Mouse (Mus musculus): ENCODE results near the gene Ccdc144b.

DNA sequence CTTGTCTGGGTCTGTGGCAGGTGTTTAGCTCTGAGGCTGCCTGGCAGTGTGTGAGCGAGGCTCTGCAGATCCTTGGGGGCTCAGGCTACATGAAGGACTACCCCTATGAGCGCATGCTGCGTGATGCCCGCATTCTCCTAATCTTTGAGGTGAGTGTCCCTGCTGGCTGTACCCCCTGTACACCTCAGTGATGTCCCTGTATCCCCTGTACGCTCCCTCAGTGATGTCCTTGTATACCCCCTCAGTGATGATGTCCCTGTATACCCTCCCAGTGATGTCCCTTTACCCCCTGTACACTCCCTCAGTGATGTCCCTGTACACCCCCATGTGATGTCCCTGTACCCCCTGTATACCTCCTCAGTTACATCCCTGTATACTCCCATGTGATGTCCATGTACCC is 32.0 kb upstream of the Ccdc144b start:
- TF ChIP-seq GATA1 (IDR thresholded peaks at IDR 0.05; ENCODE audit: borderline replicate concordance, low read length): no peak
- no peak for TF ChIP-seq FLI1 (IDR thresholded peaks at IDR 0.05; ENCODE audit: low read length)

Data from megakaryocyte, embryonic 14.5 days (primary cell).